Mouse (Mus musculus) bone marrow, adult 2 months (tissue): ENCODE results near the gene Dmap1. TPM values are rescaled to one million over a fixed set of nuclear protein-coding genes. Genes with fewer than 3 reads are reported as not detected.

Experiments used
- H3K27ac ChIP-seq: fragments of 200-500 bp; 2 replicates; pipeline ENCODE4 v1.5.1; 2012; ENCODE audit warnings: low read depth, mild to moderate bottlenecking, control low read depth, inconsistent platforms, low read length; ENCODE audit not compliant: control insufficient read depth, poor library complexity, insufficient read depth
- H3K4me1 ChIP-seq: fragments of 200-500 bp; 2 replicates; pipeline ENCODE4 v1.6.1; 2011; ENCODE audit warnings: low read length; ENCODE audit not compliant: control insufficient read depth, insufficient read depth
- H3K4me3 ChIP-seq: fragments of 200-500 bp; replicated peaks from 2 replicates; pipeline ENCODE3; 2011; ENCODE audit warnings: mild to moderate bottlenecking, low read depth, low read length, control low read depth; ENCODE audit not compliant: control insufficient read depth
- CTCF ChIP-seq: fragments of 200-500 bp; IDR thresholded peaks from 2 replicates; pipeline ENCODE4 v1.5.1; 2011; ENCODE audit warnings: low read length, control low read depth; ENCODE audit not compliant: control insufficient read depth, insufficient read depth
- POLR2A ChIP-seq: fragments of 200-500 bp; IDR thresholded peaks from 2 replicates; pipeline ENCODE4 v1.6.1; 2011; ENCODE audit warnings: low read depth, mild to moderate bottlenecking, control low read depth, low read length, borderline replicate concordance; ENCODE audit not compliant: control insufficient read depth
- WGBS: fragments of 180-500 bp; shearing (Covaris S2); methylation state at CpG from one replicate; pipeline ENCODE4 v1.1.7; 2018; 5-methylcytosine and 5-hydroxymethylcytosine counted together
- polyA plus RNA-seq: library from polyadenylated mRNA; stranded (reverse); fragments of >200 nt; gene quantifications from 2 replicates; pipeline ENCODE4 v1.2.4, GENCODE M21; 2011; ENCODE audit warnings: low replicate concordance; ENCODE audit not compliant: missing spikeins, insufficient read depth, insufficient read length

Dmap1 gene
- polyA plus RNA-seq: 18.0 and 29.7 TPM in 2 replicates

DNA sequence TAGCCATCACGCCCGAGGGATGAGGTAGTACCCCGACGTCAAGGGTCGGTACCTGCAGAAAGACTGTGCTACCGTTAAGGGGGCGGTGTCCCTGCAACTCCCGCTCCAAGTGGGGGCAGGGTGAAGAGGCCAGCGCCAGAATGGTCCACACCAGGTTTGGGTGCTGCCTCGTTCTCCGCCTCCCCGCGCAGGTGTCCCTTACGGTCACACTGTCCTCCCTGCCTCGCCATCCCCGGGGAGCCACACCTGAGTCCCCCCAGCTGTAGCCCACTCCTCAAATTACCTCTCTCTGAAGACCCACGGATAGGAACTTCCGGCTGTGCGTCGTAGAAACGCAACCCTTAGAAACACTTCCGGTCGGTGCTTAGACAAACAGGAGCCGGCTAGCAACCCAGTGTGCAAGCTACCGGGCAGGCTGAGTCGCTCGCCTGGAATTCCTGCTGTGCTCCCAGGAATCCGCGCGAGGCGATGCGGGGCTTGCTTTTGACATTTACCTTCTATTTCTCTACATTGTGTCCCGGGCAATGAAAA, at the start of gene Dmap1:
Gene Dmap1, minus strand, starts transcription at position 343 of the 531 bp plus-strand sequence.
- H3K27ac ChIP-seq: peak within 1 kb of the TSS; percentile 56
- peak within 1 kb of the TSS; percentile 99 for H3K4me3 ChIP-seq
- H3K4me1 ChIP-seq: peaks cover 1% of the 10 kb centered on the region; the same call in 1 of the 2 replicates
- under 1% methylated on average over 33 of the region's 33 CpGs for WGBS
- TF ChIP-seq POLR2A (peak; percentile 26; the same call in 1 of the 2 replicates), CTCF (peak; percentile 6; the same call in 1 of the 2 replicates)

DNA sequence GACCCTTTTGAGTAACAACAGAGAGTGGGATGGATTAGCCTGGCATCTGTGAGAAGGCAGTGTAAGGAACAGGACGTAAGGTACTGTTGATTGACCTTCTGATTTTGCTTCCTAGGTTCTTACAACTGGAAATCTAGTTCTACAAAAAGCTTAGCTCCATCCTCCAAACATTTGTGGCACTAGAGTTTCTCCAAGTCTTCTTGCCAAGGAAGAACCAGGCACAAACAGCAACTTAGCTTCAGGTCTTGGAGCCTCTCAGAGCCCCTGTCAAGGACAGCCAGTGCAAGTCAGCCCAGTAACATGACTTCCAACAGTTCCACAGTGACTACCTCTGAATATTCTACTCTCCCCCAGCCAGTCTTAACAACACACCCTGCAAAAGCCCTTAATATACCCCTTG, 42.0 kb upstream of the Dmap1 start, which contains the start of gene Gm12845:
Gene Gm12845, plus strand, starts transcription at position 301 of the 400 bp plus-strand sequence.
- 81% methylated on average over 1 of the region's 1 CpGs for WGBS
- Histone ChIP-seq H3K4me3 (no peak within 1 kb of the TSS), H3K27ac (no peak within 1 kb of the TSS), H3K4me1 (no peaks in the 10 kb centered on the region)
- TF ChIP-seq POLR2A (no peak), CTCF (no peak)

DNA sequence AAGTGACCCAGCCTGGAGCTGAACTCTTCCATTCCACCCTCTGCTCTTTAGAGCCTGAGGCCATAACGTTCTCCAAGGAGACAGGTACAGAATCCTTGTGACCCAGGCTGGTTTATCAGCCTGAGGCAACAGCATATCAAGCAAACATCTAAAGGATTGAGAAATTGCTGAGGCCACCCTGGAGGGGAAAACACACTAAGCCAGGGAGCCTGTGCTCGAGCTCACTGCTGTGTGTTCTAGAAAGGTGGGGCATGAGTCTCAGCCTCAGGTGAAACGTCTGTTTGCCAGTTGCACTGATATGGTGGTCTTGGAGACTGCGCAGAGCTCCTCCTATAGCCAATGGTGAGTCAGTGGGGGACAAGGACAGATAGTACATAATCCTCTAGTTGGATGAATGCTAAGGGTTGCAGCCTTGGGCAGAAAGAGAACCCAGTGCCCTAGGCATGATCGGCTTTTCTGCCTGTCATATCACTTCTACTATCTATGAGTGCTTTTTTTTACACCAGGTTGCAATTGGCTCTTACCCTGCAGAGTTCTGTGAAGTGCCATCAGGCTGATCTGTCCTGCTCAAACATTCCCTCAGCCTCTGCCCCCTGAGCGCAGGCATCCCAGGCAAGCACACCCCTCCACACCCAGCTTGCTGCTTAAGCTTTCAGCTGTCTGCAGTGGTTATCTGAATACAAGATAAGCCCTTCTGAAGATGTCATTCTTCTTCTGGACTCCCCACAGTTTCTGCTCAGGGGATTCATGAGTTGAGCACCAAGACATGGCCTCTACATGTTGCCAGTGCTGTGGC, 31.4 kb upstream of the Dmap1 start:
- no peak for TF ChIP-seq POLR2A
- H3K4me3 ChIP-seq: no peak overlapping the region
- no peaks in the 10 kb centered on the region for H3K4me1 ChIP-seq
- no peak overlapping the region for H3K27ac ChIP-seq
- WGBS: 73% methylated on average over 6 of the region's 6 CpGs

DNA sequence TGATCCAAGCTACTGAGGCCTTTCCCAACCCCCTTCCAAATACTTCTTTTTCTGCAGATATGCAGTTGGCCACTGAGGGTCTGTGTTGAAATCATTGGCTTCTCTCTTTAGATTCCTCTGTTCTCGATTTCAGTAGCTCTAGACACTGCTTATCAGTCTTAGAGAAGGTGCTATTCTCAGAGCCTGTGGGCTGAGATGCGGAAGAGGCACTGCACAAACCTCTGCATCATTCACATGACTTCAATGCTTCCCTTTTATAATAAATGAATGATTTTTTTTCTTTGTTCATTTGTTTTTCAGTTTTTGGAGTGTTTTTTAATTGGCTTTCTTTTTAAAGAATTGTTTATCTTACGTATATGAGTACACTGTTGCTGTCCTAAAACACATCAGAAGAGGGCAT, 30.2 kb upstream of the Dmap1 start:
- TF ChIP-seq POLR2A: no peak
- TF ChIP-seq CTCF: no peak
- no peak overlapping the region for H3K4me3 ChIP-seq
- 54% methylated on average over 3 of the region's 3 CpGs for WGBS
- no peak overlapping the region for H3K27ac ChIP-seq
- H3K4me1 ChIP-seq: no peaks in the 10 kb centered on the region

DNA sequence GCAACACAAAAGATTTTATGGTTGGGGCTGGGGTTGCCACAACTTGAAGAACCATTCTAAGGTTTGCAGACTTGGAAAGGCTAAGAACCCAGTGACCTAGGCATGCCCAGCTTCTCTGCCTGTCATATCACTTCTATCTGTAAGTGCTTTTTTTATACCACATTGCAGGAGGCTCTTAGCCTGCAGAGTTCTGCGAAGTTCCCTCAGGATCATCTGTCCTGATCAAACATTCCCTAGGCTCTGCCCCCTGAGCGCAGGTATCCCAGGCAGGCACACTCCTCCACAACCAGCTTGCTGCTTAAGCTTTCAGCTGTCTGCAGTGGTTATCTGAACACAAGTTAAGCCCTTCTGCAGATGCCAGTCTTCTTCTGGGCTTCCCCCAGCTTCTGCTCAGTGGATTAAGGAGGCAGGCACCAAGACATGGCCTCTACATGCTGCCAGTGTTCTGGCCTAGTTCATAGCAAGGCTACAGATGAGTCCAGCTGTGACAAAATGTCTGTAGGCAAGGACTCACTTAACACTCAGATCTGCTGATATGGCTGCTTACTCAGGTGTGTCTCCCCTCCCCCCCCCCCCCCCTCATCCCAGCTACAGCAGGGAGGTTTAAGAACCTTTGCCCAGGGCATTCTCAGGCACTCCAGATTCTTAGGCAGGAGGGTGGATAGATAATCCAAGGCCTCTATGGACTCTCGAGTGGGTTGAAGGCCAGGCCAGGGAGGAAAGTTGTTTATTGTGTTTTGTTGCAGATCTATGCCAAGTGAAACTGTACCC, 26.9 kb upstream of the Dmap1 start:
- Histone ChIP-seq H3K27ac (no peak overlapping the region), H3K4me1 (no peaks in the 10 kb centered on the region), H3K4me3 (no peak overlapping the region)
- no peak for TF ChIP-seq CTCF
- TF ChIP-seq POLR2A: no peak
- 78% methylated on average over 3 of the region's 3 CpGs for WGBS

DNA sequence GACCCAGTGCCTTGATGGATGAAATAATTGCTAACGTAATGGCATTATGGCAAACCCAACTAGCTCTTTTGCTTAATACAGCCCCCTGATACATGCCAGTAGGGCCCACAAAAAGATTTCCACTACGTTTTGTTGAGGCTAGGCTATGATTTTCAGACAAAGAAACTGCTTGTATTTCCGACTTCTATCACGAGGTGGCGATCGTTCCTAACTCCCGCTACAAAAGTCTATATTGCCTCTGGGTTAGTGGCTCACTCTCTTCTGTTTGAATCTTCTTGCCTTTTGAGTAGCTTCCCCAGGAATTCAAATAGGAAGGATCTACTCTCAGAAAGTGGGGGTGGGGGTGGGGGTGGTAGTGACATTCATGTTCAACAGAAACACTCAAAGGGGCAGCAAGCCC, 23.3 kb upstream of the Dmap1 start:
- no peaks in the 10 kb centered on the region for H3K4me1 ChIP-seq
- H3K27ac ChIP-seq: no peak overlapping the region
- WGBS: 3% methylated on average over 7 of the region's 7 CpGs
- H3K4me3 ChIP-seq: no peak overlapping the region
- TF ChIP-seq CTCF (no peak), POLR2A (no peak)

DNA sequence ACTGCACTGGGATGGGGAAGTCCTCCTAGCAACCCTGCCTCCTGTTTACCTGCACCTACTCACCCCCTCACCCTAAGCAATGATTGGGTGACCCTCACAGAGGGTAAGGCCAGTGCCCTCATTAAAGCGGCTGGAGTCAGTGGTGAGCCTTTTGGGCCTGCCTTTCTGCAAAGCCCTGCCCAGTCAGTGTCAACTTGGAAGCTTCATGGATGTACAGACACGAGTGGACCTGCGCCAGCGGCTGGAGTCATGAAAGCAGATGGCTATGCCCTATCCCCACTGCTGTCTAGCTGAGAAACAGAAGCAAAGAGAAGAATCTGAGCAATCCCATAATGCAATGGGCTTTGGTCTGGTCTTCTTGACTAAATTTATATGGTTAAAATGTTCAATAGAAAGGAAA, 4.3 kb upstream of the Dmap1 start:
- Histone ChIP-seq H3K4me1 (peaks cover 1% of the 10 kb centered on the region; the same call in 1 of the 2 replicates), H3K4me3 (no peak overlapping the region), H3K27ac (no peak overlapping the region)
- TF ChIP-seq CTCF: no peak
- no peak for TF ChIP-seq POLR2A
- 77% methylated on average over 4 of the region's 4 CpGs for WGBS
